Mouse (Mus musculus) embryonic facial prominence, embryonic 14.5 days (tissue): Measurements from ENCODE around the gene Camk1d. TPM values are rescaled to one million over a fixed set of nuclear protein-coding genes. Genes with fewer than 3 reads are reported as not detected.
A peak's percentile ranks its signal among the peaks of the same experiment; 100 is the strongest.

Experiments used
- ATAC-seq: fragments of 200-750 bp; cut with Nextera tagmentation; 2 replicates; pipeline ENCODE4 v1.8.0; 2017; ENCODE audit warnings: low read depth, moderate number of reproducible peaks, moderate TSS enrichment
- DNase-seq: peaks from one replicate; pipeline ENCODE4 v3.0.0-alpha.2; 2015; ENCODE audit warnings: low spot score
- H3K27ac ChIP-seq: fragments of 300-500 bp; sonication (generic); replicated peaks from 2 replicates; pipeline ENCODE4 v1.5.1; 2014; ENCODE audit warnings: low read depth, mild to moderate bottlenecking, low read length, moderate library complexity
- H3K27me3 ChIP-seq: fragments of 300-500 bp; sonication (generic); replicated peaks from 2 replicates; pipeline ENCODE4 v1.6.1; 2014; ENCODE audit warnings: low read length; ENCODE audit not compliant: control insufficient read depth, insufficient read depth
- H3K36me3 ChIP-seq: fragments of 300-500 bp; sonication (generic); 2 replicates; pipeline ENCODE4 v1.6.1; 2014; ENCODE audit warnings: low read length, mixed read lengths; ENCODE audit not compliant: control insufficient read depth, insufficient read depth
- H3K4me1 ChIP-seq: fragments of 300-500 bp; sonication (generic); 2 replicates; pipeline ENCODE4 v1.6.1; 2014; ENCODE audit warnings: antibody characterized with exemption, low read length; ENCODE audit not compliant: control insufficient read depth, insufficient read depth
- H3K4me2 ChIP-seq: fragments of 300-500 bp; sonication (generic); 2 replicates; pipeline ENCODE4 v1.6.1; 2014; ENCODE audit warnings: low read depth, mild to moderate bottlenecking, low read length, moderate library complexity, mixed read lengths
- H3K4me3 ChIP-seq: fragments of 300-500 bp; sonication (generic); 2 replicates; pipeline ENCODE4 v1.5.1; 2014; ENCODE audit warnings: low read depth, mild to moderate bottlenecking, low read length
- H3K9ac ChIP-seq: fragments of 300-500 bp; sonication (generic); 2 replicates; pipeline ENCODE4 v1.6.1; 2014; ENCODE audit warnings: low read depth, mild to moderate bottlenecking, low read length, moderate library complexity, mixed read lengths
- H3K9me3 ChIP-seq: fragments of 300-500 bp; sonication (generic); 2 replicates; pipeline ENCODE4 v1.6.1; 2016; ENCODE audit warnings: low read length; ENCODE audit not compliant: control insufficient read depth
- WGBS: fragments of 180-500 bp; shearing (Covaris S2); extraction: QIAGEN DNeasy Blood & Tissue Kit; methylation state at CpG from one replicate; pipeline ENCODE4 v1.1.7; 2014; 5-methylcytosine and 5-hydroxymethylcytosine counted together
- polyA plus RNA-seq: library from polyadenylated mRNA; unstranded; fragments of >200 nt; fragmentation: Nextera tagmentation; extraction: Ambion mirVana; gene quantifications from 2 replicates; pipeline ENCODE4 v1.2.1, GENCODE M21; 2014

Camk1d gene
- 6.2 and 7.0 TPM in 2 replicates for polyA plus RNA-seq

DNA sequence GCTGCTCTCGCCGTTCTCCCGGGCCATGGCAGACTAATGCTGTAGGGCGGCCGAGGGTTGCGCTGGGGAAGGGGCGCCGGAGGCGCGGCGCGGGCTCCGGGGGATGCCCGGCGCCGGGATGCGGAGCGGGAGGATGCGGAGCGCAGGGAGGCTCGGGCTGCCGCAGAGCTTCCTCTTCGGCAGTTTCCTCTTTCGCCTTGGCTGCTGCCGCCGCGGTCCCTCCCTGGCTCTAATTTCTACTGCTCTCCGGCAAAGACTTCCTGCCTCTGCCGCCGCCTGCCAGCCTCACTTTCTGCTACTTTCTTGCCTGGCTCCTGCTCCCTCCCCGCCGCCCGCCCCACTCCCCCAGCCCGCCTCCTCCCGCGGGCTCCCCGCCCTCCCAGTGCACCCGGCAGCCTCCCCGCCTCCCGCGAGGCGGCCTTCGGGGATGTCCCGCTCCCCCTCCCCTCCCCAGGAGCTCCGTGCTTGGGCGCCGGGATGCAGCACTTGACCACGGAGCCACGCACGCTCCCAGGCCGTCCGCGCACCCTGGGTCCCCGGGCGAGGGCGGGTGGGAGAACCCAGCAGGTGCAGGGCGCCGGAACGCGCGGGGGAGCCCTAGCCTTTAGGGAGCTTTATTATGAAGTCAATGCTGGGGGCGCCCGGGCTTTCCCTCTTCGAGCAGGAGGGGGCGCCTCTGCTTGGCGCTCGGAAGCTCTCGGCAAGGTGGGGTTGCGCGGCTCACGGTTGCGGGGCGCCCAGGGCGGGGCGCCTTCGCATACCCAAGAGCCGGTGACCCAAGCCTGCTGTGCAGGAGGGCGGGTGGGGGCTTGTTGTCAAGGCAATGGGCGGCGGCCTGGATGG is at the start of gene Camk1d:
Gene Camk1d (minus strand): TSS at position 305 of the 843 bp plus-strand sequence.
- H3K36me3 ChIP-seq, result no peaks in the 10 kb centered on the region
- H3K4me2 ChIP-seq, result peak within 1 kb of the TSS; percentile 98
- 1% methylated on average over 20 of the region's 80 CpGs for WGBS
- peak; percentile 86 for ATAC-seq
- peak within 1 kb of the TSS; percentile 66 for H3K9ac ChIP-seq
- peaks cover 21% of the 10 kb centered on the region for H3K27me3 ChIP-seq
- H3K4me3 ChIP-seq, result peak within 1 kb of the TSS; percentile 53
- DNase-seq, result peak; percentile 86
- H3K4me1 ChIP-seq, result peaks cover 9% of the 10 kb centered on the region; the same call in 1 of the 2 replicates
- H3K9me3 ChIP-seq, result peaks cover 4% of the 10 kb centered on the region
- peak within 1 kb of the TSS; percentile 49 for H3K27ac ChIP-seq

DNA sequence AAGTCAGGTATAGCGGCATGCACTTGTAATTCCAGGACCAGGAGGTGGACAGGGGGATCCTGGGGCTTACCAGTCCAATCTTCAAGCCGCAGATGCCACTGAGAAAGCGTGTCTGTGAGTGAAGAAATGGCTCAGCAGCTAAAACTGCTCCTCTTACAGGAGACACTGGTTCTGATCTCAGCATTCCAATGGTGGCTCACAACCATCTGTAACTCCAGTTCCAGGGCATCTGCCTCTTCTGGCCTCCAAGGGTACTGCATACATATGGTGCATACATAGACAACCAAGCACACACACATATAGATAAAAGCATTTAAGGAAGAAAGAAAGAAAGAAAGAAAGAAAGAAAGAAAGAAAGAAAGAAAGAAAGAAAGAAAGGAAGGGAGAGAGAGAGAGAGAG is 47.7 kb upstream of the Camk1d start:
- H3K27ac ChIP-seq, result no peak overlapping the region
- H3K4me2 ChIP-seq, result no peak overlapping the region
- WGBS, result 89% methylated on average over 3 of the region's 3 CpGs
- H3K9ac ChIP-seq, result no peak overlapping the region
- DNase-seq (no peak), ATAC-seq (no peak)
- H3K36me3 ChIP-seq, result no peaks in the 10 kb centered on the region
- H3K9me3 ChIP-seq, result no peaks in the 10 kb centered on the region
- no peaks in the 10 kb centered on the region for H3K4me1 ChIP-seq
- H3K4me3 ChIP-seq, result no peak overlapping the region
- no peaks in the 10 kb centered on the region for H3K27me3 ChIP-seq

DNA sequence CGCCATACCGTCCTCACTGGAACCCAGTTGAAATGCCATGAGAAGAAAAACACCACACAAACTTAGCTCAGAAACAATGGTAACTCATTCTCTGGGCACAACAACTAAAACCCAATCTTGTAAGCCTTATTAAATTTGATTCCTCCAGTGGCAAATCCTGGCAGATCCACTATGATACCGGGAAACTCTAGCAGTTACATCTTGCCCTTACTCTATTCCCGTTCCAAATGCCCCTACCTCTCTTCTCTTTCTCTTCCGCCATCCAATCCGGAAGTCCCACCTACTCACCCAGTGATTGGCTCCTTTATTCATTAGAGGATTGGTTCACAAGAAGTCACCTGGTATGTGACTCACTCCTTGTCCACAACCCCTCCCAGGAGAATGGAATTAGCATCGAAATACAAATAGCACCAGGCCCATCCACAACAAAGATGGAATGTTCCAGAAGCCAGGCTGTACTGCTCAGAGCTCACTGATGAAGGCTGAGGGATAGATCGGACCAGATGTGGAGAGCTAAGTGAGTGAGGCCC is 46.2 kb upstream of the Camk1d start:
- WGBS, result 86% methylated on average over 8 of the region's 8 CpGs
- Histone ChIP-seq H3K27me3 (no peaks in the 10 kb centered on the region), H3K27ac (no peak overlapping the region), H3K4me3 (no peak overlapping the region), H3K9ac (no peak overlapping the region), H3K36me3 (no peaks in the 10 kb centered on the region), H3K4me2 (no peak overlapping the region), H3K4me1 (no peaks in the 10 kb centered on the region), H3K9me3 (no peaks in the 10 kb centered on the region)
- DNase-seq, result no peak
- no peak for ATAC-seq

DNA sequence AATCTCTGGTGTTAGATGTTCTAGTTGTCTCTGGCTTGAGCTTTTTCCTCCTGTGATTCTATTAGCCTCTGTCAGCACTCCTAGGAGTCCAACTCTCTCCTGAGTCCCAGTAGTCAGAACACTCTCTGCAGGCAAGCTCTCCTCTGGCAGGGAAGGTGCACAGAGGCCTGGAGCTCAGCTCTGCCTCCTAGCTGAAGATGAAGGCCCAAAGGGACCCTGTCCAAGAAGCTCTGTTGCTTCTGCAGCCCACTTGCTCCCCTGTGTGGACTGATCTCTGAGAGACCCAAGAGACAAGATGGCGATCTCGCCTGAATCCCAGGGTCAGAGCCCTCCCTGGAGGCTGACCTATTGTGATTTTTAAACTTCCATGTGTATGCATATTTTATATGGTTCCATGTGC is 44.3 kb upstream of the Camk1d start:
- Histone ChIP-seq H3K4me2 (no peak overlapping the region), H3K4me1 (no peaks in the 10 kb centered on the region), H3K9ac (no peak overlapping the region), H3K9me3 (no peaks in the 10 kb centered on the region), H3K27ac (no peak overlapping the region), H3K4me3 (no peak overlapping the region), H3K36me3 (no peaks in the 10 kb centered on the region), H3K27me3 (no peaks in the 10 kb centered on the region)
- no peak for DNase-seq
- no peak for ATAC-seq
- 90% methylated on average over 2 of the region's 2 CpGs for WGBS

DNA sequence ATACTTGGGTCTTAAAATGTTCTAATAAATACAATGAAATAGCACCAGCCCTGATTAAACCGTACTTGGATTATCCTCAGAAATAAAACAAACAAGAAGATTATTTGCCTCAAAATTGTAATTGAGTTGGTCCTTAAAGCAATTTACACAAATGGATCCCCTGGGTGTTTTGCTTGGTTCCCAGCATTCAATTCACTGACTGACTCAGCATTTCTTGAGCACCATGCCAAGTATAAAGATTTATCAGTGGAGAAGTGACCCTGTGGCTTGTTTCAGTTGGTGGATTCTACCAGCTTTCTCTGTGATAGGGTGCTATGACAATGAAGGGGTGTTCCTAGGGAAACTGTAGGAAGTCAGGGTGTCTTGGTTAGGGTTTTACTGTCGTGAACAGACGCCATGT is 36.6 kb upstream of the Camk1d start:
- H3K4me3 ChIP-seq, result no peak overlapping the region
- no peaks in the 10 kb centered on the region for H3K36me3 ChIP-seq
- 82% methylated on average over 3 of the region's 3 CpGs for WGBS
- no peak overlapping the region for H3K9ac ChIP-seq
- ATAC-seq (no peak), DNase-seq (no peak)
- no peak overlapping the region for H3K4me2 ChIP-seq
- no peaks in the 10 kb centered on the region for H3K4me1 ChIP-seq
- H3K9me3 ChIP-seq, result no peaks in the 10 kb centered on the region
- H3K27ac ChIP-seq, result no peak overlapping the region
- no peaks in the 10 kb centered on the region for H3K27me3 ChIP-seq

DNA sequence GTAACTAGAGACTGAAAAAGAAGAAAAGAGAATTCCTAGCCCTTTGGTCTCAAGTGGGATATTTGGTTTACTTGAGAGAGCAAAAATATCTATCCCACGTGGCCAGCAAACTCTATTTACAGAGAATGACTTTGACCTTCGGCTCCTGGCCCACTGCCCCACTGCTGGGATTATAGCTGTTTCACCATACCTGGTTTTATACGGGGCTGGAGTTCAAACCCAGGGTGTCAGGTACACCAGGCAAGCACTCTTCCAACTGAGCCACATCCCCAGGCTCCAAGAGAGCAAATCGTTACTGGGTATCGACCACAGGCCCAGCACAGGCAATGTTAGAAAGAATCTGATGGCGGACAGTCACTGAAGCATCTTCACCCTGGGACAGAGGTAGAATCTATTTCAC is 34.9 kb upstream of the Camk1d start:
- no peaks in the 10 kb centered on the region for H3K4me1 ChIP-seq
- no peak for DNase-seq
- H3K9ac ChIP-seq, result no peak overlapping the region
- ATAC-seq, result no peak
- no peaks in the 10 kb centered on the region for H3K27me3 ChIP-seq
- 75% methylated on average over 6 of the region's 6 CpGs for WGBS
- no peak overlapping the region for H3K27ac ChIP-seq
- H3K4me2 ChIP-seq, result no peak overlapping the region
- H3K36me3 ChIP-seq, result no peaks in the 10 kb centered on the region
- no peak overlapping the region for H3K4me3 ChIP-seq
- H3K9me3 ChIP-seq, result no peaks in the 10 kb centered on the region

DNA sequence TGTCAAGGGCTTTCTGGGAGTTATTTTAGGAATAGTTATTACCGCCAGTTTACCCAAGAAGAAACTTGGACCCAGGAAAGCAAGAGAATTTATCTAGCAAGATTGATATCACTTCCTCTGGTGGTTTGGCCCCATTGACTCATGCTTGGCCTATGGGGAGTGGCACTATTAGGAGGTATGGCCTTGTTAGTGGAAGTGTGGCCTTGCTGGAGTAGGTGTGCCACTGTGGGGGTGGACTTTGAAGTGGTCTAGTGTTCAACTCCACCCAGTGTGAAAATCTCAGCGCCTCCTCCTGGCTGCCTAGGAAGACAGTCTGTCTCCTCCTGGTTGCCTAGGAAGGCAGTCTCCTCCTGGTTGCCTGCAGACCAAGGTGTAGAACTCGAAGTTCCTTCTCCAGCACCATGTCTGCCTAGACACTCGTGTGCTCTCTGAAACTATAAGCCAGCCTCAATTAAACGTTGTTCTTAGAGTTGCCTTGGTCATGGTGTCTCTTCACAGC is 33.3 kb upstream of the Camk1d start:
- Histone ChIP-seq H3K9me3 (no peaks in the 10 kb centered on the region; the same call in 1 of the 2 replicates), H3K36me3 (no peaks in the 10 kb centered on the region), H3K4me2 (no peak overlapping the region), H3K9ac (no peak overlapping the region), H3K4me3 (no peak overlapping the region), H3K4me1 (no peaks in the 10 kb centered on the region), H3K27me3 (no peaks in the 10 kb centered on the region), H3K27ac (no peak overlapping the region)
- 84% methylated on average over 5 of the region's 5 CpGs for WGBS
- DNase-seq, result no peak
- no peak for ATAC-seq

DNA sequence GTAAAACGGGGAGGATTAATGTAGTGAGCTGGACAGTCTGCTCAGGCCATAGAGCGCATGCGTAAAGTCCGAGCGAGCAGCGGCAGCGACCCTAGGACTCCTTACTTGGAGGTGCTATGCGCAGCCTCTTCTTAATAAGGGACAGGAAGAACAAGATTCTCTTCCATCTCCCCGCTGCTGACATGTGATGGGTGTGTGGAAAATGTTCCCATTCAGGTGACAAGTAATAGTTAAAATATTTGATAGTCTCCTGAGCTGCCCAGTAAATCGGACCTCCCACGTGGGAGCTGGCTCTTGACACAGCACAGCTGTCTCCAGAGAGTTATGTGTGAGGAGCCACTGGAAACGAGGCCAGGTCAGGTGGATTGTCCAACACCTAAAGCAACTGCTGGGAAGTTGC is 32.2 kb upstream of the Camk1d start:
- ATAC-seq (no peak), DNase-seq (no peak)
- Histone ChIP-seq H3K36me3 (no peaks in the 10 kb centered on the region), H3K4me3 (no peak overlapping the region), H3K27ac (no peak overlapping the region), H3K9me3 (no peaks in the 10 kb centered on the region; the same call in 1 of the 2 replicates), H3K9ac (no peak overlapping the region), H3K4me2 (no peak overlapping the region), H3K27me3 (no peaks in the 10 kb centered on the region), H3K4me1 (no peaks in the 10 kb centered on the region)
- 71% methylated on average over 12 of the region's 12 CpGs for WGBS
